Mouse (Mus musculus) embryonic facial prominence, embryonic 15.5 days (tissue): ENCODE measurements around the gene Gm21060. TPM values are rescaled to one million over a fixed set of nuclear protein-coding genes. Genes with fewer than 3 reads are reported as not detected.
"Not testable (repeated sequence)": the region's sequence is repeated elsewhere in the genome, so short reads cannot be mapped to it uniquely, and the experiment has no call there.

Experiments used
- ATAC-seq: fragments of 200-750 bp; cut with Nextera tagmentation; 2 replicates; pipeline ENCODE4 v1.8.0; 2017; ENCODE audit warnings: low read depth, moderate TSS enrichment; ENCODE audit not compliant: insufficient number of reproducible peaks, low FRiP score, low TSS enrichment
- H3K27ac ChIP-seq: fragments of 300-500 bp; sonication (generic); replicated peaks from 2 replicates; pipeline ENCODE4 v1.5.1; 2015; ENCODE audit warnings: mild to moderate bottlenecking, inconsistent platforms
- H3K27me3 ChIP-seq: fragments of 300-500 bp; sonication (generic); 2 replicates; pipeline ENCODE4 v1.6.1; 2015; ENCODE audit warnings: inconsistent platforms
- H3K36me3 ChIP-seq: fragments of 300-500 bp; sonication (generic); 2 replicates; pipeline ENCODE4 v1.6.1; 2015; ENCODE audit warnings: mild to moderate bottlenecking, inconsistent platforms
- H3K4me1 ChIP-seq: fragments of 300-500 bp; sonication (generic); 2 replicates; pipeline ENCODE4 v1.6.1; 2015; ENCODE audit warnings: inconsistent platforms
- H3K4me2 ChIP-seq: fragments of 300-500 bp; sonication (generic); replicated peaks from 2 replicates; pipeline ENCODE4 v1.6.1; 2015; ENCODE audit warnings: mild to moderate bottlenecking, inconsistent platforms
- H3K4me3 ChIP-seq: fragments of 300-500 bp; sonication (generic); replicated peaks from 2 replicates; pipeline ENCODE4 v1.5.1; 2015; ENCODE audit warnings: mild to moderate bottlenecking, inconsistent platforms
- H3K9ac ChIP-seq: fragments of 300-500 bp; sonication (generic); 2 replicates; pipeline ENCODE4 v1.6.1; 2015; ENCODE audit warnings: inconsistent platforms
- H3K9me3 ChIP-seq: fragments of 300-500 bp; sonication (generic); replicated peaks from 2 replicates; pipeline ENCODE4 v1.6.1; 2016; ENCODE audit warnings: inconsistent platforms
- WGBS: fragments of 180-500 bp; shearing (Covaris S2); methylation state at CpG from one replicate; pipeline ENCODE4 v1.1.7; 2015; 5-methylcytosine and 5-hydroxymethylcytosine counted together
- polyA plus RNA-seq: library from polyadenylated mRNA; unstranded; fragments of >200 nt; fragmentation: Nextera tagmentation; extraction: Ambion mirVana; gene quantifications from 2 replicates; pipeline ENCODE4 v1.2.1, GENCODE M21; 2015

The Gm21060 gene
- polyA plus RNA-seq, 1 experiment from 2014 or later = not detected

DNA sequence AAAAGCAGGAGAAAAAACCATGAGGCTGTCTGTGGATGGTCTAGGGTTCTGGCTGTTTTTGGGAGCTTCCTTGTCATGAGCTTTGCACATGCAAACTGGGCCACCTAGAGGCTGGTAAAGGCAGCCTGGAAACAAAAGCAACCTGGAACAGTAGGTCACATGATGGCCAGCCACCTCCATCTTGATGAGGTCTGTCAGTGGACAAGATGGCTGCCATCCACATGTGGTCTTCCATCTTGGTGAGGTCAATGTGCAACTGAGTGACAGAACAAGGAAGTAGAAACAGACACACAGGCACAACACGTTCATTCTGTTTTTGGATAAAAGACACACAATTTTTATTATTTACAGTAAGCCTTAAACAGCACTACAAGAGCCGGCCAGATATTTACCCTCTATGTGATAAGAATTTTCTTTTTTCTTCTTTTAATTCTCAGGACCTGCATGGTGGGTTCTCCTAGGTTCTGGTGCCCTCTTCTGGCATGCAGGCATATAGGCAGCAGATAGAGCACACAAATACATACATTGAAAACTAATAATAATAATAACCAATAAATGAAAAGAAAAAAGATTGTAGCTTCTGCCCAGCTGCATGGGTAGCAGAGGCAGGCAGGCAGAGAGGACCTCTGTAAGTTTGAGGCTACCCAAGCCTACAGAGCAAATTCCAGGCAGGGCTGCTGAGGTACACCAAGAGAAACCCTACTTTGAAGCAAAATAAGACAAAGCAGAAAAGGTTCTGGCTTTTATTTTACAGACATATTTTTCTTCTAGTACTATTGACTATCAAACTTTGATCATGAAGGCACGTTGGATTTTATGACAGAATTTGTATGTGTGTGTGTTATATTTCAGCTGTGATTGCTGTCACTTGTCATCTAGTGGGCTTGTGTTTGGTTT, 31.3 kb downstream of the Gm21060 start:
- Histone ChIP-seq H3K4me2 (no peak overlapping the region), H3K36me3 (no peaks in the 10 kb centered on the region), H3K9me3 (no peaks in the 10 kb centered on the region), H3K27me3 (no peaks in the 10 kb centered on the region), H3K27ac (no peak overlapping the region), H3K4me3 (no peak overlapping the region), H3K9ac (no peak overlapping the region), H3K4me1 (no peaks in the 10 kb centered on the region)
- 19% methylated on average over 3 of the region's 3 CpGs for WGBS
- no peak for ATAC-seq

- Histone ChIP-seq H3K4me1 (no peaks in the 10 kb centered on the region), H3K27ac (no peak overlapping the region), H3K36me3 (no peaks in the 10 kb centered on the region), H3K9ac (no peak overlapping the region), H3K4me2 (no peak overlapping the region), H3K27me3 (no peaks in the 10 kb centered on the region), H3K4me3 (no peak overlapping the region), H3K9me3 (no peaks in the 10 kb centered on the region)
- no peak for ATAC-seq
Measured at GRCm38 (mm10) chr19:61264933-61265332, 31.9 kb downstream of the Gm21060 start.

DNA sequence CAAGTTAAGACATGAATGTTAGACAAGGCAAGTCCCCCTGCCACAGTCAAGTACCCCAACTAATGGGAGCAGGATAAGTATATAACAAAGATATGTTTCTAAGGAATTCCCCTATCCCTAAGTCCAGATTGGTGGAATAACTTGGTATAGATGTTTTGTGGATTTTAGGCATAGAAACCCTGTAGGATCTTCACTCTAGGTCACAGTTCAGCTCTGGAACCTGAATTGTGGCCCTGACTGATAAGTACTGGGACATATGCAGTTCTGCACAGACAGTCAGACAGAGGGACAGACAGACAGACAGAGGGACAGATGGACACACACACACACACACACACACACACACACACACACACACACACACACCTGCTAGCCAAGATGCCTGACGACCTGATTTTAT, 32.6 kb downstream of the Gm21060 start:
- no peak for ATAC-seq
- no peaks in the 10 kb centered on the region for H3K4me1 ChIP-seq
- H3K9me3 ChIP-seq = no peaks in the 10 kb centered on the region
- no peaks in the 10 kb centered on the region for H3K27me3 ChIP-seq
- 88% methylated on average over 1 of the region's 1 CpGs for WGBS
- H3K27ac ChIP-seq = no peak overlapping the region
- H3K4me2 ChIP-seq = no peak overlapping the region
- H3K36me3 ChIP-seq = no peaks in the 10 kb centered on the region
- no peak overlapping the region for H3K9ac ChIP-seq
- H3K4me3 ChIP-seq = no peak overlapping the region

GRCm38 (mm10) chr19:61261241-61261640, 35.6 kb downstream of the Gm21060 start:
- no peaks in the 10 kb centered on the region for H3K4me1 ChIP-seq
- ATAC-seq = no peak; the same call in 1 of the 2 replicates
- no peak overlapping the region for H3K4me3 ChIP-seq
- 68% methylated on average over 1 of the region's 1 CpGs for WGBS
- H3K36me3 ChIP-seq = no peaks in the 10 kb centered on the region
- H3K27ac ChIP-seq = no peak overlapping the region
- H3K9ac ChIP-seq = no peak overlapping the region
- H3K9me3 ChIP-seq = no peaks in the 10 kb centered on the region
- H3K27me3 ChIP-seq = no peaks in the 10 kb centered on the region
- H3K4me2 ChIP-seq = no peak overlapping the region

DNA sequence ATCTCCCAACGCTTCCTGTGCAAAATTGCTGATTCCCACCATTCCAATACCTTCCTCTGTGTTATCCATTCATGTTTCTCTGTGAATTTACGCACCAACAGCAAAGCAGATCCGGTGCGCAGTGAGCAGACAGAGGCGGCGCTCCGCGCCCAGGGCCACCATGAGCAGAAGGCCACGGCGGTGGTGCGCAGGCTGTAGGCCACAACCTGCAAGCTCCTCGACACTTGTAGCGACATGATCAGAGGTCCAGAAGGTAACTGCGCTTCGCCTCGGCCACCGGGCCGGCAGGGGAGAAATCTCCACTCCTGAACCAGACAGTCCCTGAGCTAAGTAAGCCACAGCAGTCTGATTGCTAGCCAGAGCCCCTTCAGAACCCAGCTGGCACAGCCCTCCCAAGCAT, 39.1 kb downstream of the Gm21060 start:
- Histone ChIP-seq H3K36me3 (no peaks in the 10 kb centered on the region), H3K4me2 (no peak overlapping the region), H3K27me3 (no peaks in the 10 kb centered on the region), H3K9ac (no peak overlapping the region), H3K4me3 (no peak overlapping the region), H3K27ac (no peak overlapping the region), H3K9me3 (no peaks in the 10 kb centered on the region), H3K4me1 (no peaks in the 10 kb centered on the region)
- ATAC-seq = no peak
- 89% methylated on average over 18 of the region's 18 CpGs for WGBS

DNA sequence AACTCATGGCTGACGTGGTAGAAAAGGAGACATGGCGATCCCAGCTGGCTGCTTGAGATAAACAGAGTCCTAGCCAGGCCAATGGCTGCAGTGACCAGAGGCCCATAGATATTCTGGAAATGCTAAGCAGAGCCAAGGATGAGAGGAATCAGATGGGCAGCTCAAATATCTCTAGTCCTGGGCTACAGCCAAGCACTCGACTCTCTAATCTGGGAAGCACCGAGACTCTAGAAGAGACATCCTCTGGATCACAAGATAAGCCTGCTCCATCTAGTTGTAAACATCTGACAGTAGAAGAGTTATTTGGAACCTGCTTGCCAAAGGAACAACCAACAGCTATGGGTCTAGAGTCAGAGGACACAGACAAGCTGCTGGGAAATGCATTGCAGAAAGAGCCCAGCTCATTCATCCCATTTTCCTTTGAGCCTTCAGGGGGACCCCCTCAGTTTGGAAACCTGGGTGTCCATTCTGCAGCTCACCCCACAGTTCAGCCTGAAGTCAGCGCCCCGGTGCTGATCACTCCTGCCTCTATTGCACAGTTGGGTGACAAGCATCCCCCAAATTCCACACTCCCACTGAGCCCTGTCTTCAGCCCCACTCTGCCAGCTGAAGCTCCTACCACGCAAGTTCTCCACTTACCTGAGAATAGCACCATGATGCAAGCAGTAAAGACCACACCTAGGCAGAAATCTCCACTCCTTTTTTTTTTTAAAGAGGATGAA, 40.5 kb downstream of the Gm21060 start:
- H3K4me3 ChIP-seq = no peak overlapping the region
- no peaks in the 10 kb centered on the region for H3K4me1 ChIP-seq
- no peak overlapping the region for H3K4me2 ChIP-seq
- ATAC-seq = no peak
- H3K9ac ChIP-seq = no peak overlapping the region
- H3K9me3 ChIP-seq = no peaks in the 10 kb centered on the region
- H3K36me3 ChIP-seq = no peaks in the 10 kb centered on the region
- no peaks in the 10 kb centered on the region for H3K27me3 ChIP-seq
- 87% methylated on average over 7 of the region's 7 CpGs for WGBS
- H3K27ac ChIP-seq = no peak overlapping the region

DNA sequence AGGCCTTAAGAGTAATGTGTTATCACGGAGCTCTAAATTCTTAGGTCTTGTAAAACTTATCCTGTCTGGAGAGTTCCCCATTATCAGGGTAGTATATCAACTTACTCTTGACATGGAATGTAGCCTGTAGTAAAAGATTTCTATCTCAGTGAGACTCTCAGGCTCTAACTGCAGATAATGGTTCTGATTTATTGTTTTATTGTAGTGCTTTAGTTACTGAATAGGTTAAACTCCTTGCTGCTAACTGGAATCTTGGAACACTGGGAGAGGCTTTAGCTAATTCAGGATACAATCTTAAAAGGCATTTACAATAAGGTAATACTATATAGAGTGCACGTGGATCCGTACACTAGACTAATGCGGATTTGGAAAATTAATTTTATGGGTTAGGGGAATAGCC, 49.5 kb downstream of the Gm21060 start:
- not testable (repeated sequence) for H3K9me3 ChIP-seq, H3K27me3 ChIP-seq, H3K4me1 ChIP-seq, ATAC-seq, H3K4me2 ChIP-seq, H3K9ac ChIP-seq, H3K4me3 ChIP-seq, H3K27ac ChIP-seq, H3K36me3 ChIP-seq
- WGBS = 75% methylated on average over 4 of the region's 4 CpGs

Other genes starting within 250 kb of the Gm21060 start
- gene Zfp950, start 156.2 kb downstream of the Gm21060 start, polyA plus RNA-seq = 44.7 and 44.8 TPM in 2 replicates
- gene Gm7102, start 120.8 kb downstream of the Gm21060 start, polyA plus RNA-seq = 0.12 and 0.19 TPM in 2 replicates
- not detected in 2 replicates for gene Gm6020, start 113.2 kb downstream of the Gm21060 start, polyA plus RNA-seq
- 39.5 and 41.9 TPM in 2 replicates for gene Csf2ra, start 68.6 kb downstream of the Gm21060 start, polyA plus RNA-seq